Mouse (Mus musculus): ENCODE results near the gene Rftn1. TPM values are rescaled to one million over a fixed set of nuclear protein-coding genes. Genes with fewer than 3 reads are reported as not detected.

Gene Rftn1
- total RNA-seq, 2 experiments from 2014 or later, result 14.3 to 16.5 TPM

GRCm38 (mm10) chr17:50067774-50068680 is 122.4 kb downstream of the Rftn1 start:
- Histone ChIP-seq H3K27ac (no peak overlapping the region; the same call in 1 of the 2 replicates), H3K4me3 (no peak overlapping the region)
- no peak for TF ChIP-seq CTCF (conservative IDR thresholded peaks at IDR 0.05)
- no peak for DNase-seq (ENCODE audit: low spot score in 2 of 2)

DNA sequence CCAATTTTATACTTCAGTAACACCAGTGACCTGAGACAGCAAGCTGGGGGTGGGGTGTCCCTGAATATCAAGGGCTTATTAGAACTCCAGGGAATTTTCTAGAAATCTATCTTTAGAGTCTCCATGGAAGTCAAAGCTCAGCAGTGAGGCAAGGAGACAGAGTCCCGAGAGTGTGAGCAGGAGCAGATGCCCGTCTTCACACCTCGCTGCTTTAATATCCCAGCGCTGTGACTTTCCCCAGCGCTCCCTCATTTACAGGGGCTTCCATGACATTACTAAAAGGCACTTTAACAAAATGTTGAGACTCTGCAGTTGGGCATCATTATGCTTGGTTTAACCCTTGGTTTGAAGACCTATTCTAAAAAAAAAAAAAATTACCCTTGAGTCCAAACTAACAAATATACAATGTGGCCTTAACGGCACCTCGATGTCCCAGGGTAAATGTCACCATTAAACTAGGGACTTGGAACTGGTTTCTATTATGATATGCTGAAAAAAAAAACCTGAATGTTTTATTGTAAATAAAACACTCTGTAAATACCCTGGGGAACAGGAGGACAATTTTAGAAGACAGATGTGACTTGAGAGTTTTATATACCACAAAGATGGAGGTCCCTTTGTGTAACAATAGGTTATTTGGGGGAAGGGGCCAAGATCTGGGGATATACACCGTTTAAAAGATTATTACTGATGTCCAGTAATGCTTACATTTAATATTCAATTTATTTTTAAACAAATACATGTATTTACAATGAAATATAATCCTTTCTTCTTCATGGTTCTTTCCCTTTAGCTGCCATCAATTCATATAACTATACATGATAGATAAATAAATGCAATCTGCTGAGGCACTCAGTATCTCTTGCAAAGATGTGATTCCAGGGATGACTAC is 123.4 kb downstream of the Rftn1 start:
- no peak for TF ChIP-seq CTCF (conservative IDR thresholded peaks at IDR 0.05)
- H3K27ac ChIP-seq, result no peak overlapping the region
- DNase-seq (ENCODE audit: low spot score in 2 of 2), result no peak
- no peak overlapping the region for H3K4me3 ChIP-seq

DNA sequence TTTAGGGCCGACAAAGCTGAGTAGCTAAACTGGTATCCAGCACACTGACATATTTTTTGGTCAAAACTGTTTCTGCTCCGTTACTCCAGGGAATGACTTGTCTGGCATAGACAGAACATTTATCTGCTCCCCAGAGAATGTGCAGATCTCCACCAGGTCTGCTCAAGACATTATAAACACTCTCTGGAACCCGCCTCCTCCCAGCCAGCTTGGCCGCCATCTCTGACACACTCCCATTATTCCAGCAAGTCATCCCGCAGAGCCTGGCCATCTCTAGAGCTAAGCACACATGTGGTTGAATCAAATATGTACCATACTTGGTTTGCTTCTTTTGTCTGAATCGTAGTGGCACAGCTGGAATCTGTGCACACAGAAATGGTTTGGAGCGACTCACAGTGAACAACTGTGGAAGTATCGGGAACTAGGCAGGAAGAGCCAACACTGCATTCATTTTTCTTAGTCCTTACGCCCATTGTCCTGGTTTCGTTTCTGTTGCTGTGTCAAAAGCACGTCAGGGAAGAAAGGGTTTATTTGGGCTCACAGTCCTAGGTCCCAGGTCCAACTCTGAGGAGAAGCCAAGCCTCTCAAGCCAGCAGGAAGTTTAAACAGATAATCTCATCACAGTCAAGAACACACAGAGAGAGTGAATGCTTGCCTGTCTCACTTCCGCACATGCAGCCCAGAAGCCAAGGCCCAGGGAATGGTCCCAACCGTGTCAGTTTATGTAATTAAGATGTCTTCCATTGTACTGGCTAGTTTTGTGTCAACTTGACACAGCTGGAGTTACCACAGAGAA is 126.4 kb downstream of the Rftn1 start:
- TF ChIP-seq CTCF (conservative IDR thresholded peaks at IDR 0.05), result no peak
- no peak for DNase-seq (ENCODE audit: low spot score in 2 of 2)
- H3K4me3 ChIP-seq, result no peak overlapping the region
- H3K27ac ChIP-seq, result no peak overlapping the region

- no peak overlapping the region for H3K4me3 ChIP-seq
- H3K27ac ChIP-seq, result no peak overlapping the region
- no peak for DNase-seq (ENCODE audit: low spot score in 2 of 2)
- TF ChIP-seq CTCF (conservative IDR thresholded peaks at IDR 0.05), result no peak
Observed at GRCm38 (mm10) chr17:50062649-50063048, 127.8 kb downstream of the Rftn1 start.

- no peak for DNase-seq (ENCODE audit: low spot score in 2 of 2)
- no peak for TF ChIP-seq CTCF (conservative IDR thresholded peaks at IDR 0.05)
- Histone ChIP-seq H3K27ac (no peak overlapping the region), H3K4me3 (no peak overlapping the region)
Observed at GRCm38 (mm10) chr17:50061446-50061845, 129.0 kb downstream of the Rftn1 start.

DNA sequence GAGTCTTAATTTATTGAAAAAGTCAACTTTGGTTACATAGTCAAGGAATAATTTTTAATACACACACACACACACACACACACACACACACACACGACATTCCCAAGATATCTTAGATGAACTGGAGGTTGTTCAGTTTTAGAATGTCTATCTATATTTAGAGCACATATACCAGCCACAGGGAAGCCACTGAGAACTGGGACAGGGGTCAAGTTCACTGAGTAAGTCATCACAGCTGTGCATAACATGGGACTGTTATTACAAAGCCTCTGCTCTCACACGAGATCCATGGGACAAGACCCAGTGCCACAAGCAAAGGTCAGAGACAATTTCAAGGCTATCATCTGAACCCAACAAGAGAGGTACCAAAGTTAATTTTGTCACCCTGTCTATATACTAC is 130.3 kb downstream of the Rftn1 start:
- H3K4me3 ChIP-seq, result no peak overlapping the region
- TF ChIP-seq CTCF (conservative IDR thresholded peaks at IDR 0.05), result no peak
- H3K27ac ChIP-seq, result no peak overlapping the region
- no peak for DNase-seq (ENCODE audit: low spot score in 2 of 2)

GRCm38 (mm10) chr17:50059417-50059816 is 131.1 kb downstream of the Rftn1 start:
- Histone ChIP-seq H3K27ac (no peak overlapping the region), H3K4me3 (no peak overlapping the region)
- DNase-seq (ENCODE audit: low spot score in 2 of 2), result no peak
- TF ChIP-seq CTCF (conservative IDR thresholded peaks at IDR 0.05), result no peak

- DNase-seq (ENCODE audit: low spot score in 2 of 2), result no peak
- no peak for TF ChIP-seq CTCF (conservative IDR thresholded peaks at IDR 0.05)
- Histone ChIP-seq H3K4me3 (no peak overlapping the region), H3K27ac (peak overlapping the region; percentile 78)
Observed at GRCm38 (mm10) chr17:50055154-50055756, 135.2 kb downstream of the Rftn1 start.

- H3K27ac ChIP-seq, result peak overlapping the region; percentile 78
- DNase-seq (ENCODE audit: low spot score in 2 of 2), result peak; percentile 44 to 73
- no peak for TF ChIP-seq CTCF (conservative IDR thresholded peaks at IDR 0.05)
- H3K4me3 ChIP-seq, result no peak overlapping the region
Observed at GRCm38 (mm10) chr17:50054586-50054985, 135.9 kb downstream of the Rftn1 start.

DNA sequence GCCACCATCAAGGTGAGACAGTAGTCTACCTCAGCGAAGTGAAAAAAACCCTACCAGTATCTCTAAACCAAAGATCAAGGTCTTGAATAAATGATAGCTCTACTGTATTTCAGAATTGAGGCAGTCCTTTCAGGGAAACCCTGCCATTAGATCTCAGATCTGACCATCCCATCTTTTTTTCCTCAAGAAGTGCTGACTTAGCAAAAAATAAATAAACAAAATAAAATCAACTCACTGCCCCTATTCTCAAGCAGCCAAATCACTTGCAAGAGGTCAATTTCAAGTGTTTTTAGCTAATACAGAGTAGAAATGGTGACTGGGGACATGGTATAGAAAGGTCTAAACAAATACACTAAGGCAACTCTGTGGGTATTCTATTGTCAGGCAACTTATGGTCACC is 136.5 kb downstream of the Rftn1 start:
- DNase-seq (ENCODE audit: low spot score in 2 of 2), result no peak
- H3K27ac ChIP-seq, result peak overlapping the region; percentile 78
- H3K4me3 ChIP-seq, result no peak overlapping the region
- no peak for TF ChIP-seq CTCF (conservative IDR thresholded peaks at IDR 0.05)

- TF ChIP-seq CTCF (conservative IDR thresholded peaks at IDR 0.05), result no peak
- DNase-seq (ENCODE audit: low spot score in 2 of 2), result no peak
- Histone ChIP-seq H3K27ac (no peak overlapping the region), H3K4me3 (no peak overlapping the region)
Observed at GRCm38 (mm10) chr17:50052741-50053468, 137.6 kb downstream of the Rftn1 start.
